Mouse (Mus musculus): ENCODE results near the gene Sf3b3. TPM values are rescaled to one million over a fixed set of nuclear protein-coding genes. Genes with fewer than 3 reads are reported as not detected.
"Not testable (repeated sequence)": the region's sequence is repeated elsewhere in the genome, so short reads cannot be mapped to it uniquely, and the experiment has no call there.

Sf3b3 gene
- total RNA-seq, 2 experiments from 2014 or later, result 56.0 to 58.3 TPM

GRCm38 (mm10) chr8:110856073-110856472, 9.5 kb upstream of the Sf3b3 start:
- intact Hi-C loops (cut with DNase I); DNase-seq (ENCODE audit: extremely low spot score in 1 of 2, low spot score in 2 of 2): not testable (repeated sequence)

- DNase-seq (ENCODE audit: extremely low spot score in 1 of 2, low spot score in 2 of 2), result no peak
- intact Hi-C loops (cut with DNase I), result loop anchor here (5.0 kb wide), 1 partner anchor 34 kb away; no protein-coding TSS in a partner anchor
Measured at GRCm38 (mm10) chr8:110851186-110851585, 4.6 kb upstream of the Sf3b3 start.

GRCm38 (mm10) chr8:110847645-110848495, 1.3 kb upstream of the Sf3b3 start:
- intact Hi-C loops (cut with DNase I), result loop anchor here (5.0 kb wide), 1 partner anchor 101 kb away; no protein-coding TSS in a partner anchor
- no peak for DNase-seq (ENCODE audit: extremely low spot score in 1 of 2, low spot score in 2 of 2)

- no peak for DNase-seq (ENCODE audit: extremely low spot score in 1 of 2, low spot score in 2 of 2)
- intact Hi-C loops (cut with DNase I), result loop anchor here (5.0 kb wide), 1 partner anchor 100 kb away; no protein-coding TSS in a partner anchor
Measured at GRCm38 (mm10) chr8:110847171-110847549, 573 bp upstream of the Sf3b3 start.

- DNase-seq (ENCODE audit: extremely low spot score in 1 of 2, low spot score in 2 of 2), result peak in 1 of 2 experiments; percentile 2
- intact Hi-C loops (cut with DNase I), result loop anchor here (5.0 kb wide), 1 partner anchor 99 kb away; no protein-coding TSS in a partner anchor
Measured at GRCm38 (mm10) chr8:110845821-110846404, 674 bp downstream of the Sf3b3 start.

GRCm38 (mm10) chr8:110844941-110845340, 1.6 kb downstream of the Sf3b3 start:
- DNase-seq (ENCODE audit: extremely low spot score in 1 of 2, low spot score in 2 of 2), result no peak
- intact Hi-C loops (cut with DNase I), result loop anchor here (5.0 kb wide), 1 partner anchor 98 kb away; no protein-coding TSS in a partner anchor

GRCm38 (mm10) chr8:110843207-110843606, 3.4 kb downstream of the Sf3b3 start:
- intact Hi-C loops (cut with DNase I), result no loop called here
- no peak for DNase-seq (ENCODE audit: extremely low spot score in 1 of 2, low spot score in 2 of 2)

GRCm38 (mm10) chr8:110842012-110842574, 4.5 kb downstream of the Sf3b3 start:
- no peak for DNase-seq (ENCODE audit: extremely low spot score in 1 of 2, low spot score in 2 of 2)
- intact Hi-C loops (cut with DNase I), result no loop called here

GRCm38 (mm10) chr8:110831956-110832355, 14.6 kb downstream of the Sf3b3 start:
- intact Hi-C loops (cut with DNase I), result no loop called here

GRCm38 (mm10) chr8:110828511-110828910, 18.1 kb downstream of the Sf3b3 start:
- intact Hi-C loops (cut with DNase I), result no loop called here
- DNase-seq (ENCODE audit: extremely low spot score in 1 of 2, low spot score in 2 of 2), result no peak

More at GRCm38 (mm10) chr8:110831956-110832355, 14.6 kb downstream of the Sf3b3 start:
- DNase-seq (ENCODE audit: extremely low spot score in 1 of 2, low spot score in 2 of 2), result no peak

GRCm38 (mm10) chr8:110824861-110825260, 21.7 kb downstream of the Sf3b3 start:
- intact Hi-C loops (cut with DNase I), result no loop called here
- no peak for DNase-seq (ENCODE audit: extremely low spot score in 1 of 2, low spot score in 2 of 2)

- intact Hi-C loops (cut with DNase I), result no loop called here
- no peak for DNase-seq (ENCODE audit: extremely low spot score in 1 of 2, low spot score in 2 of 2)
Measured at GRCm38 (mm10) chr8:110821960-110822359, 24.6 kb downstream of the Sf3b3 start.

- no peak for DNase-seq (ENCODE audit: extremely low spot score in 1 of 2, low spot score in 2 of 2)
- intact Hi-C loops (cut with DNase I), result no loop called here
Measured at GRCm38 (mm10) chr8:110820257-110820656, 26.3 kb downstream of the Sf3b3 start.

- no peak for DNase-seq (ENCODE audit: extremely low spot score in 1 of 2, low spot score in 2 of 2)
- intact Hi-C loops (cut with DNase I), result loop anchor here (5.0 to 10.0 kb wide), 2 partner anchors 34 to 174 kb away; no protein-coding TSS in a partner anchor
Measured at GRCm38 (mm10) chr8:110818593-110818992, 28.0 kb downstream of the Sf3b3 start.

- DNase-seq (ENCODE audit: extremely low spot score in 1 of 2, low spot score in 2 of 2), result no peak
- intact Hi-C loops (cut with DNase I), result loop anchor here (5.0 to 10.0 kb wide), 2 partner anchors 35 to 172 kb away; no protein-coding TSS in a partner anchor
Measured at GRCm38 (mm10) chr8:110816990-110817389, 29.6 kb downstream of the Sf3b3 start.

GRCm38 (mm10) chr8:110815308-110815707, 31.3 kb downstream of the Sf3b3 start:
- no peak for DNase-seq (ENCODE audit: extremely low spot score in 1 of 2, low spot score in 2 of 2)
- intact Hi-C loops (cut with DNase I), result loop anchor here (5.0 to 10.0 kb wide), 2 partner anchors 37 to 171 kb away; no protein-coding TSS in a partner anchor

- no peak for DNase-seq (ENCODE audit: extremely low spot score in 1 of 2, low spot score in 2 of 2)
- intact Hi-C loops (cut with DNase I), result loop anchor here (10.0 kb wide), 1 partner anchor 168 kb away; no protein-coding TSS in a partner anchor
Measured at GRCm38 (mm10) chr8:110813081-110813812, 33.3 kb downstream of the Sf3b3 start.

GRCm38 (mm10) chr8:110812349-110813080, 34.1 kb downstream of the Sf3b3 start:
- DNase-seq (ENCODE audit: extremely low spot score in 1 of 2, low spot score in 2 of 2), result no peak
- intact Hi-C loops (cut with DNase I), result loop anchor here (10.0 kb wide), 1 partner anchor 168 kb away; no protein-coding TSS in a partner anchor

Measured in left cerebral cortex, postnatal 10 days (tissue).